Mouse (Mus musculus) kidney, adult 8-10 months (tissue): ENCODE data around the gene Pnrc2.
A peak's percentile ranks its signal among the peaks of the same experiment; 100 is the strongest.

ENCODE experiments used
- DNase-seq, 2 experiments: peaks; one replicate each; pipeline ENCODE4 v3.0.0; 2022

The Pnrc2 gene

DNA sequence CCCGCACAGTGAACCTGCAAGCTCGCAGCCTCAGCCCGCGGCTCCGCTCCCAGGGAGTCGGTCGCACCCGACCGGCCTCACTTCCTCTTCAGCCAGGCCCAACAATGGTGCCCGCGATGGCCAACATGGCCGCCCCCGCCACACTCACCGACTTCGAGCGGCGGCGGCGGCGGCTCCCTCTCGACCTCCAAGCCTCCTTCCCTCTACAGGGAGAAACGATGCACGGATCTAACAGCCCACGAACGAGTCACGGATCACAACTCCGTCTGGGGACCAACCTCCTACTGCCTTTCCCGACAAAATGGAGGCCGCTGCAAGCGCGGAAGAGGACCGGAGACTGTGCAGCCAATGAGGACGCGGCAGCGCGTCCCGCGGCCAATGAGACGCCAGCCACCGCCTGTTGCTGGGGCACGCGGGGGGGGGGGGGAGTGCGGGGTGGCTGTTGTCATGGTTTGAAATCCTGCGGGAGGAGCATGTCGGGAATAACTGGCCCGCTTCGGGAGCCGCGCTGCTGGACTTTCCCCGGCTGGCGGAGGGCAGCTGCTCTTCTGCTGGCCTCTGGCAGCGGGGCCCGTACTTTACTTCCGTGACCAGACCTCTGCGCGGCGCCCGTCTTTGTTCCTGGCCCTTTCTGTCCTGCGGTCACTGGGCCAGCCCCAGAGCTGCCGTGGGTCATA is at the start of gene Pnrc2:
Pnrc2 (minus strand) TSS at position 325 of the 677 bp plus-strand sequence.
- peak; percentile 90 to 91 for DNase-seq

DNA sequence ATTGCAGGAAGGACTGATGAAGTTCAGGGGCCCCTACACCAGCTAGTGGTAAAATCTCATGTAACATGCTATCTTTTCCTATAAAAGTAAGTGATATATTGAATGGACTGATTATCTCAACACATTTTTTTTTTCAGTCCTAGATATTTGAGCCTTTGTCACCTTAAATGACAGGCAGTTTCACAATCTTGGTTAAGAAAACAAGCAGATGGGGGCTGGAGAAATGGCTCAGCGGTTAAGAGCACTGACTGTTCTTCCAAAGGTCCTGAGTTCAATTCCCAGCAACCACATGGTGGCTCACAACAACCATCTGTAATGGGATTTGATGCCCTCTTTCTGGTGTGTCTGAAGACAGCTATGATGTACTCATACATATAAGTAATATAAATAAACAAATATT is 48.5 kb upstream of the Pnrc2 start:
- DNase-seq, result no peak

- peak; percentile 19 to 36 for DNase-seq
Observed at GRCm38 (mm10) chr4:135921257-135922120, 47.8 kb upstream of the Pnrc2 start.

DNA sequence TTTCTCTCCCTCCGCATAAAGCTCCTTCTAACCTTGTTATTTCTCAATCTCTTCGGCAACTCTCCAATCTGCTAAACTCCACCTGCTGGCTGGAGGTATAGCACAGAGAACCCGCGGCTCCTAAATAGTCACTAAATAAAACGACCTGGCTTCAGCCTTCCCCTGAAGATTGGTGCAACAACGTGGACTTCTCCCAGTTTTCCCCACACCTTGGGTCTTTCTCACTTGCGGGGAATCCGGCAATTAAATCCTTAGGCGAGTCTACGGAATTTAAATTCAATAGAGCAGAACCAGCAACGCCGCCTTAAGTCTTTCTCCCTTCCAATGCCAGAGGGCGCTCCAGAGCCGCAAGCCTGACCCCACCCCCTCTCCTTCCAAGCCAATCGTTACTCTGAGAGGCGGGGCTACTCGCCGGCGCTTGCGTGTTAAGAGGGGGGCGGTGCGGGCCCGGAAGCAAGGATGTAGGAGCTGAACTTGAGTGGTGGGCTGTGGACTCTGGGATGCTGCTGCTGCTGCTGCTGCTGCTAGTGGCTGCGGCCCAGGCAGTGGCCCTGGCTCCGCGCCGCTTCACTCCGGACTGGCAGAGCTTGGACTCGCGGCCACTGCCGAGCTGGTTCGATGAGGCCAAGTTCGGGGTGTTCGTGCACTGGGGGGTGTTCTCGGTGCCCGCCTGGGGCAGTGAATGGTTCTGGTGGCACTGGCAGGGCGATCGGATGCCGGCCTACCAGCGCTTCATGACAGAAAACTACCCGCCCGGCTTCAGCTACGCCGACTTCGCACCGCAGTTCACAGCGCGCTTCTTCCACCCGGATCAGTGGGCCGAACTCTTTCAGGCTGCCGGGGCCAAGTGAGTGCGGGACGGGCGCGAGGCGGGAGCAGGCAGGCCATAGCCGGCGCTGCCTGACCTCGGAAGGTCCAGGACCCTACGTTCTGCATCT is 46.9 kb upstream of the Pnrc2 start, which contains the start of gene Fuca1:
Fuca1 (plus strand) TSS at position 432 of the 938 bp plus-strand sequence.
- DNase-seq, result peak; percentile 95 to 98

- DNase-seq, result no peak
Observed at GRCm38 (mm10) chr4:135919280-135919639, 45.6 kb upstream of the Pnrc2 start.

DNA sequence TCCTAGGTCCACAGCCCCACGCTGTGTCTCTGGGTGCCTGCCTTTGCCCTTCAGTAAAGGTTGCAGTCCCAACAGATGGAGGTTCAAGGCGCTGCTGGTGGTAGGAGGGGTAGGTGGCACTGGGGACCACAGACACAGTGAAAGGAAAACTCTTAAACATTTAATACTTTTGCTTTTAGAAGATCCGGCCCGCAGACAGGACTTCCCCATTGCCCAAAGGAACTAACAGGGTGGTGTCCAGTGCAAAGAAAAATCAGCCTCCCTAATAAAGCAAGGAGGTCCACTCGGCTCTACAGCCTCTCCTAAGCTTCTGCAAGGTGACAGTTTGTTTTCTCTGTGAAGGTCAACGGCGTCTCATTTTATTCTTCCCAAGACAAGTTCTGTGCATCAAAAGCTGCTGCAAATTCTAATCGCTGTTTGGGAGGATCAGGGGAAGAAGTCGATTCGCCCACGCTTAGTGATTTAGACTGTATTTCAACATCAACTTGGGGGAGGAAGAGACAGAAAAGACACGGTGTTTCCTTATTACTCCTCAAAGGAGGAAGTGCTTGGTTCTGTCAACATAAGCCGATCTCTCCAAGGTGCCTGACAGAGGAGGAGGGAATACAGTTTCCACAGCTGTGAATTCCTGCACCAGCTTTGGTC is 45.1 kb upstream of the Pnrc2 start:
- no peak for DNase-seq

DNA sequence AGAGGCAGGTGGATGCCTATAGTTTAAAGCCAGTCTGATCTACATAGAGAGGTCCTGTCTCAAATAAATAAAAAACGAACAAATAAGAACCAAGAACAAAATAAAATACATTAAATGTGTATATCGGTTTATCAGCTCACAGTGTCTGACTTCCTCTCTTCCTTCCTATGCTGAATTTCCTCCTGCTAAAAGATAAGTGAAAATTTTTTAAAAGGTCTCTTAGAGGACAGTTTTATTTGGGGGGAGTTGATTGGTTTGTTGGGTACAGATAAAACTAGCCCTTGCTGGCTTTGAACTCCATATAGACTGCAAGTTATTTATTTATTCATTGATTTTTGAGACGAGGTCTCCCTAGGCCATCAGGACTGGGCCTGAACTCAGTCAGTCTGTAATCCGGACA is 39.8 kb upstream of the Pnrc2 start:
- no peak for DNase-seq

- DNase-seq, result no peak
Observed at GRCm38 (mm10) chr4:135912835-135913234, 39.2 kb upstream of the Pnrc2 start.

DNA sequence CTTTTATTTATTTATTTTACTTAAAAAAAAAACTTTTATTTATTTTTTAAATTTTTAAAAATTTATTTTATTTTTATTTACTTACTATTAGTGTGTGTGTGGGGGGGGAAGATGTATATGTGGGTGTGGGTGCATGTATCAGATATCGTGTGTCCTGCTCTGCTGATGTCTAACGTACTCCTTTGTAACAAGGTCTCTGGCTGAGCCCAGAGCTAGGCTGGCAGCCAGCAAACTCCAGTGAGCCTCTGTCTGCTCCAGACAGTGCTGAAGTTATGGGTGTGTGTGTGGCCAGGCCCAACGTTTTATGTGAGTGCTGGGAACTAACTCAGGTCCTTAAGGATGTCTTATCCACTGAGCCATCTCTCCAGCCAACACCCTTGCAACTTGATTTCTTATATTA is 38.5 kb upstream of the Pnrc2 start:
- no peak for DNase-seq

DNA sequence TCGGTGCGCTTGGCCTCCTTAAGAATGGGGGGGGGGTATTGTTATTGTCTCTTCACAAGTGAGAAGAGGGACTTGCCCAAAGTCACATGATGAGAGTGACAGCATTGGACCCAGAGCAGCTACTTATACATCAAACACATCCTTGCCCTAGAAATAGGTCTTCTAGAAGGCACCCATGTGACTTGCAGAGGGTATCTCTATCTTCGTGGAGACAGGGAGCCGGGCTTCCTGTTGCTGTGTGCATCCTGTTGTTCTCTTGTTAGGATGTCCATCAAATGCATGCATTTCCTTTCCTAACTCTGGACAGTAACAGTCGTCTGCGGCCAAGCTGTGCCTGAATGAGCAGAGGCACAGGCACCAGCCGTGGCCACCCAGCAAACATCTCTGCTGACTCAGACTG is 37.9 kb upstream of the Pnrc2 start:
- peak; percentile 33 to 41 for DNase-seq

- DNase-seq, result no peak
Observed at GRCm38 (mm10) chr4:135909326-135910066, 35.8 kb upstream of the Pnrc2 start.

- DNase-seq, result no peak
Observed at GRCm38 (mm10) chr4:135906633-135907032, 33.0 kb upstream of the Pnrc2 start.

DNA sequence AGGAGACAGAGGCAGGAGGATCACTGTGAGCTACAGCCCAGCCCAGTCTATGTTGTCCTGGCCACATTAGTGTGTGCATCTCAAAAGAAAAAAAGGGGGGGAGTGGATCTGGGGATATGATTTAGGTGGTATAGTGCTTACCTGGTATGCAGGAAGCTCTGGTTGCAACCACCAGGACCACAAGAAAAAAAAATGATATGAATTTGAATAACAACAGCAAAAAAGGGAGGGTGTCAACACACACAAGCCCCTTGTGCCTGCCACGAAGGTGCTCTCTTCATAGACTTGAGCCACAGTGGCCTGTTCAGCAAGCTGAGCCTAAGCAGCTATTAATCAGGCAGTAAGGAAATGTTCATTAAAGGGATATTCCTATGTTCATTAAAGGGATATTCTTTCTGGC is 31.2 kb upstream of the Pnrc2 start:
- DNase-seq, result no peak

DNA sequence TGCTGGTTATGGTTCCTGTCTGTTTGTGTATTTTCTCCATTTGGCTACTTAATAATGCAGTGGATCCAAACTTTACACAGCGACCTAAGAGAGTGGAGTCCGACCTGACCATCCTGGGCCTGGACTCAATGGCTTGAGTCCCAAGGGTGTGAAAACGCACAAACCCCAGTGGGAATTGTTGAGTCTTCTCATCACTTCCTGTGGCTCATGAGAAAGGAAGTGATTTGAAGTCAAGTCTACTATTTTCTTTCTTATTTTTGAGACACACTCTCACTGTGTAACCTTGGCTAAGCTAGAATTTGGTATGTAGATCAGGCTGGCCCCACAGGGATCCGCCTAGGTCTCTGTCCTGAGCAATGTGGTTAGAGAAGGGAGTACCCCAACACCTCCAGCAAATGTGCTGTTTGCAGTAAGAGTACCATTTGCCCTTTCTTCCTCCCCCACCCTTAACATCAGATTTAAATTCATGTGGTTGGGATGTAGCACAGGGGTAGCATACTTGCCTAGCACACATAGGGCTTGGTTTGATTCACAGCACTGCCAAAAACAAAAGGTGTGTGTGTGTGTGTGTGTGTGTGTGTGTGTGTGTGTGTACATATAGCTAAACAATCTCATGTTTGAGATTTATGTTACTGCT is 29.1 kb upstream of the Pnrc2 start:
- no peak for DNase-seq

DNA sequence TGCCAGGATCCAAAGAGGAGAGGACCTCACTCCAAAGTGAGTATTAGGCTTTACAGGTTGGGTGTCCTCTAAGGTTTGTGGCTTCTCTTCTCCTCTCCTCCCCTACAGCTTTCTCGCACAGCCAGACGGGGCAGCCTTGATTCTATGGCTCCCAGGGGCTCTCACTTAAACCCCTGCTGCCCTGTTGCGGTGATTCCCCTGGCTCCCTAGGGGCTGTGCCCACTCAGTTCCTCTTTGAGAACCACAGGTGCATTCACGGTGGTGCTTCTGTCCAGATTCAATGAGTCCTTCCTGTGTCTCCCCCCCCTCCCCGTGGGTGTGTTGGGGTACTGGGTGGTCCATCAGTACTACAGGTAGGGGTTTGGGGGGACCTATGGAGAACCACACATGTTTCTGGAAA is 26.4 kb upstream of the Pnrc2 start:
- DNase-seq, result no peak

DNA sequence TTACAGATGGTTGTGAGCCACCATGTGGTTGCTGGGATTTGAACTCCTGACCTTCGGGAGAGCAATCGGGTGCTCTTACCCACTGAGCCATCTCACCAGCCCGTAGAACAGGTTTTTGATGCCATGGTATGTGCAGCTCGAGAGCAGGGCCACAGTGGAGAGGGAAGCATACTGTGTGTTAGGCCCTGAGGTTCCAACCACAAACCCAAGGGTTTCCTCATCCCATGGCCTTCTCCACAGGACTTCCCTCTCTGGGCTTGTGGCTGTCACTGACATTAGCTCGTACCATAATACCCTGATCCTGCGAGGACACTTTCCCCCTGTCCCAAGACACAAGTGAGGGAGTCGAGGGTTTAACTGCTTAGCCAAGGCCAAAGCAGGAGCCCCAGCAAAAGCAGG is 25.4 kb upstream of the Pnrc2 start:
- no peak for DNase-seq

GRCm38 (mm10) chr4:135898380-135899049 is 24.9 kb upstream of the Pnrc2 start:
- no peak for DNase-seq

DNA sequence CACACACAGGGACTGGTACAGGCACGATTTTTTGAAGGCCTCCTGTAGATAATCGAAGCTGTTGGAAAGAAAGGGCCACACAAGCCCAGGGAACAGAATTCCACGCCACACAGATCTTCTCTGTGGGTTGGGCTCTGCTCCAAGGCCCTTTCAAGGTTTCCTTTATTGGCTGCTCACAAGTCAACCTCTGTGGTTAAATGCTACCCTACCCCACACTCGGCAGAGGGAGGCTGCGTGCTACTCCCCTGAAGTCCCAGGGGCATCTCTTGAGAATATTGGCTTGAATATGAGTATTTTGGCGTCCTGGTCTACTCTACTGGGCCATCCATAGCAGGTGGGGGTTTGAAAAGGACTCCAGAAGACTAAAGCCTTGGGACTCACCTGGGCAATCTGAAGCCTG is 22.5 kb upstream of the Pnrc2 start:
- no peak for DNase-seq

DNA sequence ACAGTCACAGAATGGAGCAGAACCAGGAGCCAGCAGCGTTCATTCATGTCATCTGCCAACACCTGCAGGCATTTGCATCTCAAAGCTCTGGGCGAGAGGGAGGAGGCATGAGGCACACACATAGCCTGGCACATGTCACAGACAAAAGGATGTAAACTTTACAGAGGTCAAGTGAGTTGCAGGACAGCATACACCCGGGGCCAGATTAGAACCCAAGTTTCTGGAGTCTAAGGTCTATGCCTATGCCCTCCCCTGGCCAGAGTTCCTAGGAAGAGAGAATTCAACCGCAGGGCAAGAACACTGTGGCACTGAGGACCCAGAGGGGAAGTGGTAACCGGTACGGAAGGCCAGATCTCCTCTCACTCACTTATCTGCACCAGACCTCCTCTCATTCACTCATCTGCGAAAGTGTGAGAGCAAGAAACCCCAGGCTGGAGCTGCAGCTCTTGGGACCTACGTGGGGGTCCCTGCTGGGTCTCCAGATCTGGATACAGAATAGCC is 21.5 kb upstream of the Pnrc2 start, which contains the start of gene Cnr2:
Cnr2 (plus strand) TSS at position 324 of the 501 bp plus-strand sequence.
- DNase-seq, result no peak

DNA sequence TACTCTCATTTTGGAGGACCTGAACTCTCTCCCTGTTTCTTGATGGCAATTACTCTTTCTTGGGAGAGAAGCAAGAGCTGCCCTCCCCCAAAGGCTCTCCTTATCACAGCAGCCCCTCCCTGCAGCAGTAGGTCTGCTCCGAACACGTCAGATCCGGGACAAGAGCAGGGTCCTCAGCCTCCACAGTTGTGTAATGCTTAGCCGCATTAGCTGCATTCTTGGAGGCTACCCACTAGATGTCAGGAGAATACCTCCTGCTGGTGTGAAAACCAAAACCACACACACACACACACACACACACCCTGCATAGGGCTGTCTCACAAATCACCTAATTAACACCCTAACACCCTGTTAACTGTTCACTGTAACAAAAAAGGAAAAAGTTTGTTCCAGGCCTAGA is 19.2 kb upstream of the Pnrc2 start:
- no peak for DNase-seq
